Mouse (Mus musculus) ES-Bruce4 (cell line): Measurements from ENCODE around the gene Hfe.

Experiments
- CTCF ChIP-seq: IDR thresholded peaks from one replicate; pipeline ENCODE4 v1.8.1; 2011; ENCODE audit warnings: low read depth, low read length
- EP300 ChIP-seq: IDR thresholded peaks from 2 replicates; pipeline ENCODE4 v1.6.1; 2011; ENCODE audit warnings: low read depth, low read length; ENCODE audit not compliant: insufficient read depth
- POLR2A ChIP-seq: IDR thresholded peaks from one replicate; pipeline ENCODE4 v1.8.1; 2011; ENCODE audit warnings: low read length; ENCODE audit not compliant: insufficient read depth

- TF ChIP-seq EP300 (no peak), CTCF (no peak), POLR2A (no peak)
Observed at GRCm38 (mm10) chr13:23685966-23686365, 24.7 kb downstream of the Hfe start.
